18 mouse cellular contexts compared by ENCODE assay signal in genomic region chr8:10971984-10972383, GRCm38 (mm10). TPM values are rescaled to one million over a fixed set of nuclear protein-coding genes. Genes with fewer than 3 reads are reported as not detected.
DNase-seq lines count a peak whose midpoint lies in the region; ATAC-seq and TF ChIP-seq lines count a peak whose summit lies in the region.
"Had no signal": no experiment of that assay in that cellular context is flagged by ENCODE, and none has a peak within 500 bp of the region (broad histone marks: within the 10 kb centered on the region; RNA-seq: fewer than 3 reads in every experiment).

No protein-coding gene starts in this region.

- no peak for TF ChIP-seq CTCF in lung, adult 2 months (IDR thresholded peaks at IDR 0.05; ENCODE audit: insufficient read depth, low read length)

- 30% methylated on average over 3 of the region's 3 CpGs for WGBS in hindbrain, embryonic 10.5 days
- WGBS in hindbrain, embryonic 13.5 days = 37% methylated on average over 3 of the region's 3 CpGs
- 61% methylated on average over 3 of the region's 3 CpGs for WGBS in lung, embryonic 15.5 days
- 81% methylated on average over 3 of the region's 3 CpGs for WGBS in lung, adult 2 months
- 41% methylated on average over 3 of the region's 3 CpGs for WGBS in embryonic facial prominence, embryonic 13.5 days

- in situ Hi-C loops in ES-E14 (cut with MboI; ENCODE audit: low sequenced_read_pairs in 2 of 2, unreplicated experiment in 2 of 2) = no loop called here

- peaks cover 79% of the 10 kb centered on the region for H3K4me1 ChIP-seq in hindbrain, embryonic 10.5 days (replicated peaks)
- peaks cover 33% of the 10 kb centered on the region for H3K4me1 ChIP-seq in hindbrain, embryonic 13.5 days (replicated peaks)
- peaks cover 56% of the 10 kb centered on the region for H3K4me1 ChIP-seq in lung, embryonic 15.5 days
- H3K4me1 ChIP-seq in lung, adult 2 months (ENCODE audit: control insufficient read depth, insufficient read depth, low read length) = no peaks in the 10 kb centered on the region
- H3K4me1 ChIP-seq in ES-E14 (ENCODE audit: control insufficient read depth in 2 of 2, insufficient read depth in 2 of 2, low read length in 2 of 2, poor library complexity in 1 of 2) = peaks cover 0 to 8% of the 10 kb centered on the region in 2 experiments; a peak in 2 of 4 replicates
- peaks cover 74% of the 10 kb centered on the region for H3K4me1 ChIP-seq in embryonic facial prominence, embryonic 13.5 days

- H3K27ac ChIP-seq in hindbrain, embryonic 10.5 days = peak overlapping the region; percentile 83
- no peak overlapping the region; the same call in 1 of the 2 replicates for H3K27ac ChIP-seq in hindbrain, embryonic 13.5 days
- H3K27ac ChIP-seq in lung, embryonic 15.5 days = peak overlapping the region; percentile 20
- H3K27ac ChIP-seq in ES-E14 (ENCODE audit: insufficient read depth, low read depth, low read length, poor library complexity, severe bottlenecking) = no peak overlapping the region
- 0 out of 2 replicates have a peak overlapping the region, but pooled peaks have one; percentile 11 for H3K27ac ChIP-seq in embryonic facial prominence, embryonic 13.5 days
- H3K27ac ChIP-seq: macrophage had no signal

- ATAC-seq in hindbrain, embryonic 13.5 days (ENCODE audit: low FRiP score) = no peak
- no peak for ATAC-seq in lung, embryonic 15.5 days (ENCODE audit: borderline replicate concordance, extremely low read depth, low FRiP score, low TSS enrichment)
- ATAC-seq in embryonic facial prominence, embryonic 13.5 days (ENCODE audit: insufficient number of reproducible peaks, insufficient read depth, low FRiP score, low TSS enrichment, low read depth) = no peak

- no peak overlapping the region for H3K4me2 ChIP-seq in hindbrain, embryonic 13.5 days
- H3K4me2 ChIP-seq in lung, embryonic 15.5 days = no peak overlapping the region
- no peak overlapping the region for H3K4me2 ChIP-seq in embryonic facial prominence, embryonic 13.5 days

- TF ChIP-seq POLR2A in lung, adult 2 months (IDR thresholded peaks at IDR 0.05; ENCODE audit: borderline replicate concordance, extremely low read depth, low read depth, low read length) = no peak

- no peaks in the 10 kb centered on the region for H3K9me3 ChIP-seq in hindbrain, embryonic 10.5 days
- no peaks in the 10 kb centered on the region for H3K9me3 ChIP-seq in hindbrain, embryonic 13.5 days
- H3K9me3 ChIP-seq in lung, embryonic 15.5 days = no peaks in the 10 kb centered on the region
- H3K9me3 ChIP-seq in ES-E14 (ENCODE audit: control insufficient read depth, insufficient read depth, low read depth, low read length) = no peaks in the 10 kb centered on the region
- no peaks in the 10 kb centered on the region for H3K9me3 ChIP-seq in embryonic facial prominence, embryonic 13.5 days

- H3K27me3 ChIP-seq in hindbrain, embryonic 10.5 days (ENCODE audit: insufficient read depth, poor library complexity, severe bottlenecking) = peaks cover 8% of the 10 kb centered on the region
- H3K27me3 ChIP-seq in hindbrain, embryonic 13.5 days = 0 out of 2 replicates have a peak, but pooled peaks cover 8% of the 10 kb centered on the region
- H3K27me3 ChIP-seq in lung, embryonic 15.5 days = no peaks in the 10 kb centered on the region; the same call in 1 of the 2 replicates
- H3K27me3 ChIP-seq in embryonic facial prominence, embryonic 13.5 days = no peaks in the 10 kb centered on the region
- H3K27me3 ChIP-seq: Patski had no signal

- H3K4me3 ChIP-seq in hindbrain, embryonic 10.5 days = no peak overlapping the region
- H3K4me3 ChIP-seq in hindbrain, embryonic 13.5 days = no peak overlapping the region
- no peak overlapping the region for H3K4me3 ChIP-seq in lung, embryonic 15.5 days
- H3K4me3 ChIP-seq in lung, adult 2 months (replicated peaks; ENCODE audit: extremely low read depth, low read depth, low read length) = no peak overlapping the region
- H3K4me3 ChIP-seq in ES-E14 (ENCODE audit: insufficient read depth in 1 of 2, low read depth in 1 of 2, low read length in 2 of 2, poor library complexity in 1 of 2, severe bottlenecking in 1 of 2) = no peak overlapping the region
- no peak overlapping the region for H3K4me3 ChIP-seq in embryonic facial prominence, embryonic 13.5 days

- no peak for DNase-seq in hindbrain, embryonic 10.5 days (ENCODE audit: low spot score)
- DNase-seq in lung, adult 2 months = no peak
- DNase-seq in ES-E14 (ENCODE audit: low read depth, low spot score) = peak; percentile 29
- no peak for DNase-seq in left cerebral cortex, adult 9 months (ENCODE audit: low spot score in 2 of 2)
- DNase-seq in urinary bladder, postnatal 14 days (ENCODE audit: low spot score) = no peak
- DNase-seq: adrenal gland, postnatal 14 days; cerebellum, adult 9-11 months; gastrocnemius, postnatal 10 days; heart, adult 18-20 months; kidney, adult 8-10 months; liver; lung, adult 18-20 months; retina, postnatal 1 day had no signal

- no peak overlapping the region for H3K9ac ChIP-seq in hindbrain, embryonic 13.5 days
- no peak overlapping the region for H3K9ac ChIP-seq in lung, embryonic 15.5 days
- no peak overlapping the region for H3K9ac ChIP-seq in ES-E14 (ENCODE audit: insufficient read depth, low read depth, low read length, poor library complexity, severe bottlenecking)
- no peak overlapping the region for H3K9ac ChIP-seq in embryonic facial prominence, embryonic 13.5 days

- H3K36me3 ChIP-seq in hindbrain, embryonic 10.5 days = no peaks in the 10 kb centered on the region
- no peaks in the 10 kb centered on the region for H3K36me3 ChIP-seq in hindbrain, embryonic 13.5 days
- no peaks in the 10 kb centered on the region for H3K36me3 ChIP-seq in lung, embryonic 15.5 days
- H3K36me3 ChIP-seq in ES-E14 (ENCODE audit: control insufficient read depth, insufficient read depth, low read length, poor library complexity, severe bottlenecking) = no peaks in the 10 kb centered on the region
- H3K36me3 ChIP-seq in embryonic facial prominence, embryonic 13.5 days = no peaks in the 10 kb centered on the region

TF ChIP-seq in ES-E14, 5 proteins besides CTCF, POLR2A, EP300 and RAD21:
- TF ChIP-seq ZNF384 (IDR thresholded peaks at IDR 0.05; ENCODE audit: low read depth, low read length) = no peak

RNA-seq across cellular contexts. Expression of gene Irs2, which starts 36.3 kb away (rescaled TPM):
- 4.9 and 6.0 TPM in 2 replicates for polyA plus RNA-seq in hindbrain, embryonic 10.5 days (2016; fragmentation: Nextera tagmentation; extraction: Ambion mirVana)
- polyA plus RNA-seq in hindbrain, embryonic 13.5 days (2015; fragmentation: Nextera tagmentation; extraction: Ambion mirVana) = 4.5 and 4.6 TPM in 2 replicates
- 4.1 TPM in 2 replicates for polyA plus RNA-seq in lung, embryonic 15.5 days (2015; fragmentation: Nextera tagmentation; extraction: Ambion mirVana)
- polyA plus RNA-seq in lung, adult 2 months (2012; rRNA removed) = 20.7 and 27.1 TPM in 2 replicates
- total RNA-seq in ES-E14 (2012; rRNA removed) = 11.6 and 13.9 TPM in 2 replicates
- 7.7 and 8.7 TPM in 2 replicates for polyA plus RNA-seq in embryonic facial prominence, embryonic 13.5 days (2015; fragmentation: Nextera tagmentation; extraction: Ambion mirVana)

Comparison
In these comparisons a context has a peak if more than half of its experiments do, and no peak if none do; other contexts are left out.
1. H3K27ac ChIP-seq: peak in hindbrain, embryonic 10.5 days (single experiment), lung, embryonic 15.5 days (single experiment) and embryonic facial prominence, embryonic 13.5 days (single experiment); none in hindbrain, embryonic 13.5 days (single experiment) and ES-E14 (single experiment).